Mouse (Mus musculus): ENCODE data around the gene Ryr1.

DNA sequence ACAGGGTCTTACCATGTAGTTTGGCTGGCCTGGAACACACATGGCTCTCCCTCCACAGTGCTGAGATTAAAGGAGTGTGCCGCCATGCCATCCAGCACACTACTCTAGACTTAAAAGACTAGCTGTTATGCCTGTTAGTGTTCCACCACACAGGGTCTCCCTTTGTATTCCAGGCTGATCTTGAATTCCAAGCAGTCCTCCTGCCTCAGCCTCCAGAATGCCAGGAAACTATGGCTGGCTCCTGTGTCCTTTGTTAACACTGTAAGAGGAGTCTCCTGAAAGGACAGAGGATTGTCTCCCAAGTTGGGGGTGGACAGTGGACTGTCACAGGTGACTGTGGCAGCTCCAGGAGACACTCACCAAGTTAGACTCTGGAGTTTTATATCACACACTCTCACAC is 155.7 kb downstream of the Ryr1 start:
- no peak for TF ChIP-seq CTCF (IDR thresholded peaks at IDR 0.05; ENCODE audit: low read depth)
- no peak for TF ChIP-seq EP300 (IDR thresholded peaks at IDR 0.05; ENCODE audit: low read depth)
